Mouse (Mus musculus) small intestine, adult 2 months (tissue): Measurements from ENCODE around the gene Dsn1. TPM values are rescaled to one million over a fixed set of nuclear protein-coding genes. Genes with fewer than 3 reads are reported as not detected.

Experiments
- H3K27ac ChIP-seq: fragments of 200-500 bp; 2 replicates; pipeline ENCODE4 v1.5.1; 2012; ENCODE audit warnings: low read depth, low read length, control low read depth, inconsistent platforms; ENCODE audit not compliant: insufficient read depth
- H3K27me3 ChIP-seq: fragments of 200-500 bp; 2 replicates; pipeline ENCODE4 v1.6.1; 2012; ENCODE audit warnings: mild to moderate bottlenecking, moderate library complexity, low read length, inconsistent platforms; ENCODE audit not compliant: control insufficient read depth, insufficient read depth
- H3K36me3 ChIP-seq: fragments of 200-500 bp; 2 replicates; pipeline ENCODE4 v1.6.1; 2012; ENCODE audit warnings: mild to moderate bottlenecking, low read length, control low read depth, inconsistent platforms; ENCODE audit not compliant: control insufficient read depth, insufficient read depth
- H3K4me1 ChIP-seq: fragments of 200-500 bp; 2 replicates; pipeline ENCODE4 v1.6.1; 2012; ENCODE audit warnings: low read length, inconsistent platforms, mixed read lengths; ENCODE audit not compliant: control insufficient read depth, insufficient read depth, insufficient read length
- H3K4me3 ChIP-seq: fragments of 200-500 bp; 2 replicates; pipeline ENCODE4 v1.5.1; 2012; ENCODE audit warnings: low read depth, mild to moderate bottlenecking, control low read depth, inconsistent platforms, low read length, moderate library complexity
- CTCF ChIP-seq: fragments of 200-500 bp; IDR thresholded peaks from 2 replicates; pipeline ENCODE4 v1.5.1; 2012; ENCODE audit warnings: low read depth, mild to moderate bottlenecking, control low read depth, inconsistent platforms, low read length, moderate library complexity, mixed read lengths; ENCODE audit not compliant: insufficient replicate concordance, insufficient read length; ENCODE audit errors: extremely low read depth
- POLR2A ChIP-seq: fragments of 200-500 bp; IDR thresholded peaks from 2 replicates; pipeline ENCODE4 v1.6.1; 2012; ENCODE audit warnings: low read depth, mild to moderate bottlenecking, control low read depth, inconsistent platforms, low read length, moderate library complexity
- WGBS: fragments of 180-500 bp; shearing (Covaris S2); methylation state at CpG from one replicate; pipeline ENCODE4 v1.1.7; 2018; 5-methylcytosine and 5-hydroxymethylcytosine counted together
- polyA plus RNA-seq: library from polyadenylated mRNA; depleted of rRNA; stranded (reverse); fragments of >200 nt; gene quantifications from 2 replicates; pipeline ENCODE4 v1.2.3, GENCODE M21; 2012

Gene Dsn1
- polyA plus RNA-seq, 1 experiment = 1.1 TPM

GRCm38 (mm10) chr2:157027106-157028008, 20.4 kb upstream of the Dsn1 start:
- Histone ChIP-seq H3K4me1 (peaks cover 9% of the 10 kb centered on the region), H3K27me3 (no peaks in the 10 kb centered on the region), H3K27ac (no peak overlapping the region), H3K36me3 (peaks cover 14% of the 10 kb centered on the region), H3K4me3 (peak overlapping the region; percentile 4; the same call in 1 of the 2 replicates)
- 31% methylated on average over 21 of the region's 21 CpGs for WGBS
- TF ChIP-seq POLR2A (no peak), CTCF (no peak)

GRCm38 (mm10) chr2:157021156-157021555, 14.2 kb upstream of the Dsn1 start:
- TF ChIP-seq POLR2A = no peak
- TF ChIP-seq CTCF = no peak
- no peak overlapping the region for H3K27ac ChIP-seq
- H3K4me1 ChIP-seq = no peaks in the 10 kb centered on the region; the same call in 1 of the 2 replicates
- 93% methylated on average over 16 of the region's 16 CpGs for WGBS
- no peak overlapping the region for H3K4me3 ChIP-seq
- H3K36me3 ChIP-seq = peaks cover 16% of the 10 kb centered on the region
- no peaks in the 10 kb centered on the region for H3K27me3 ChIP-seq

- TF ChIP-seq POLR2A = no peak
- Histone ChIP-seq H3K27ac (no peak overlapping the region), H3K4me1 (no peaks in the 10 kb centered on the region; the same call in 1 of the 2 replicates), H3K27me3 (no peaks in the 10 kb centered on the region), H3K4me3 (no peak overlapping the region), H3K36me3 (peaks cover 11% of the 10 kb centered on the region)
- WGBS = 91% methylated on average over 4 of the region's 4 CpGs
These were observed 12.3 kb upstream of the Dsn1 start for GRCm38 (mm10) chr2:157019228-157019627.

GRCm38 (mm10) chr2:157016529-157017270, 9.7 kb upstream of the Dsn1 start:
- WGBS = 80% methylated on average over 18 of the region's 18 CpGs
- H3K4me3 ChIP-seq = no peak overlapping the region
- peaks cover 10% of the 10 kb centered on the region for H3K4me1 ChIP-seq
- peaks cover 7% of the 10 kb centered on the region for H3K36me3 ChIP-seq
- TF ChIP-seq CTCF (no peak), POLR2A (no peak)
- no peaks in the 10 kb centered on the region for H3K27me3 ChIP-seq
- no peak overlapping the region for H3K27ac ChIP-seq

GRCm38 (mm10) chr2:157012341-157012740, 5.4 kb upstream of the Dsn1 start:
- Histone ChIP-seq H3K4me3 (no peak overlapping the region), H3K36me3 (peaks cover 2% of the 10 kb centered on the region; the same call in 1 of the 2 replicates), H3K4me1 (peaks cover 21% of the 10 kb centered on the region; the same call in 1 of the 2 replicates), H3K27me3 (no peaks in the 10 kb centered on the region), H3K27ac (peak overlapping the region; percentile 19; the same call in 1 of the 2 replicates)
- 38% methylated on average over 6 of the region's 6 CpGs for WGBS
- TF ChIP-seq POLR2A (no peak), CTCF (no peak)

GRCm38 (mm10) chr2:157010634-157011310, 3.8 kb upstream of the Dsn1 start:
- H3K36me3 ChIP-seq = no peaks in the 10 kb centered on the region
- peaks cover 23% of the 10 kb centered on the region for H3K4me1 ChIP-seq
- TF ChIP-seq POLR2A (no peak), CTCF (no peak)
- no peaks in the 10 kb centered on the region for H3K27me3 ChIP-seq
- WGBS = 55% methylated on average over 11 of the region's 11 CpGs
- H3K4me3 ChIP-seq = no peak overlapping the region
- no peak overlapping the region for H3K27ac ChIP-seq

GRCm38 (mm10) chr2:157010121-157010520, 3.2 kb upstream of the Dsn1 start:
- Histone ChIP-seq H3K4me3 (no peak overlapping the region), H3K27me3 (no peaks in the 10 kb centered on the region), H3K4me1 (peaks cover 23% of the 10 kb centered on the region), H3K36me3 (no peaks in the 10 kb centered on the region), H3K27ac (no peak overlapping the region)
- TF ChIP-seq CTCF (no peak), POLR2A (no peak)
